Mouse (Mus musculus) cerebellum, adult 9-11 months (tissue): ENCODE results near the gene Nnmt.

Experiments used
- DNase-seq: peaks from one replicate; pipeline ENCODE4 v3.0.0; 2022

The Nnmt gene

DNA sequence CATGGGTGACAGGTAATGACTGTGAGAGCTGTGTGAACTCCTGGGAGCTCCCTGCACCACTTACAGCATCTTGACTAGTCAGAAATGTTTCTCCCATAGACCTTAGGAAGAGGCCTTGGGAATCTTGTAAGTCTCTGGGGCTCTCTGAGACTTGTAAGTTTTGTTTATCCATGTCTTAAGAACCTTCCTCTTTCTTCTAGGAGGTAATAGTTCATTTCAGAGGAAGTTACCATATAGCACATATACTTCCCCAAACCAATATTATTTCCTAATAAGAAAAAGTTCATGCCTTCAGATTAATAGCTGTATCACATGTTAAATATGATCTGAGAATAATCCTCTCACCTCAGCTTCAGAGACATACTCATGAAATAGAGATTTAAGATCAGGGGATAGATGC lies 57.7 kb downstream of the Nnmt start:
- DNase-seq: no peak
